Mouse (Mus musculus): ENCODE results near the gene Iapp. TPM values are rescaled to one million over a fixed set of nuclear protein-coding genes. Genes with fewer than 3 reads are reported as not detected.
"Not testable (repeated sequence)": the region's sequence is repeated elsewhere in the genome, so short reads cannot be mapped to it uniquely, and the experiment has no call there.

Gene Iapp
- polyA plus RNA-seq (2015; fragmentation: Nextera tagmentation; extraction: Ambion mirVana): 0.52 TPM in 1 of 2 replicates, not detected in the other

DNA sequence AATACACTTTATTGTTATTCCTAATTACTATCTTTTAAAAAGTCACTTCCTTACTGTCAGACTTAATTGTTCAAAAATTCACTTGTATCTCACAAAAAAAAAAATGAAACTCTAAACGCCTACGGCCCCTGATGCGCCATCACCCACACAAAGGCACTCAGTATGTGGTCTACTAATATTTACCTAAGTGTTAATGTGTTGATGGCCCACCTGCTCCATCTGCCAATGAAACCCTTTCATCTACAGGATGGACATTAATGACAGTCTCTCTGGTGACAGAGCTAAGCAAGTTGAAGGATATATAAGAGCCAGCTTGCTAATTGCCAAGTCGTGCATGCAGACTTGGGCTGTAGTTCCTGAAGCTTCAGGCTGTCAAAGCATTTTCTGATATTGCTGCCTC, at the start of gene Iapp:
Gene Iapp (plus strand): TSS at position 326 of the 400 bp plus-strand sequence.
- H3K9ac ChIP-seq: no peak within 1 kb of the TSS
- no peaks in the 10 kb centered on the region for H3K36me3 ChIP-seq
- no peaks in the 10 kb centered on the region for H3K9me3 ChIP-seq
- H3K4me3 ChIP-seq: no peak within 1 kb of the TSS
- H3K27ac ChIP-seq (replicated peaks): no peak within 1 kb of the TSS
- H3K4me1 ChIP-seq (replicated peaks): no peaks in the 10 kb centered on the region
- ATAC-seq (ENCODE audit: low FRiP score, low read depth): no peak
- H3K4me2 ChIP-seq: no peak within 1 kb of the TSS
- no peaks in the 10 kb centered on the region for H3K27me3 ChIP-seq
- 56% methylated on average over 4 of the region's 4 CpGs for WGBS

DNA sequence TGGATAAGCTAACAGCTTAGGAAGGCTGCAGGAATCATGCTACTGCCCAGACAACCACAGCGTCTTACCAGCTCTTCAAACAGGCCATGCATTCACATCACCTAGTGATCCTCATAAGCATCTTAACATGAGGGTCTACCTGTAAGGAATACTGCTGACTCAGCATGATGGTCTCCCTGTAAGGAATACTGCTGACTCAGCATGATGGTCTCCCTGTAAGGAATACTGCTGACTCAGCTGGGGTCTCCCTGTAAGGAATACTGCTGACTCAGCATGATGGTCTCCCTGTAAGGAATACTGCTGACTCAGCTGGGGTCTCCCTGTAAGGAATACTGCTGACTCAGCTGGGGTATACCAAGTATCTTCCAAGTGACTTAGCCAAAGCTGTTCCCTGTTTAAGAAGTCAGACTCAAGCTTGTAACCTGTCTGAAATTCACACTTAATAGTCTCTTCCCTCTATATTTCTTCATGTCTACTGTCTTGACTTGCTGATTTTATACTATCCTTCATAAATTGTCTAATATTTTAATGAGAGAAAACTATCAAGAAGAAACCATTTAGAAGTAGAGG, 47.4 kb upstream of the Iapp start:
- H3K4me3 ChIP-seq; H3K9me3 ChIP-seq; ATAC-seq (ENCODE audit: low FRiP score, low read depth); H3K4me2 ChIP-seq; H3K9ac ChIP-seq; H3K36me3 ChIP-seq; H3K4me1 ChIP-seq (replicated peaks); H3K27ac ChIP-seq (replicated peaks); H3K27me3 ChIP-seq: not testable (repeated sequence)
- 92% methylated on average over 1 of the region's 1 CpGs for whole genome bisulfite sequencing

DNA sequence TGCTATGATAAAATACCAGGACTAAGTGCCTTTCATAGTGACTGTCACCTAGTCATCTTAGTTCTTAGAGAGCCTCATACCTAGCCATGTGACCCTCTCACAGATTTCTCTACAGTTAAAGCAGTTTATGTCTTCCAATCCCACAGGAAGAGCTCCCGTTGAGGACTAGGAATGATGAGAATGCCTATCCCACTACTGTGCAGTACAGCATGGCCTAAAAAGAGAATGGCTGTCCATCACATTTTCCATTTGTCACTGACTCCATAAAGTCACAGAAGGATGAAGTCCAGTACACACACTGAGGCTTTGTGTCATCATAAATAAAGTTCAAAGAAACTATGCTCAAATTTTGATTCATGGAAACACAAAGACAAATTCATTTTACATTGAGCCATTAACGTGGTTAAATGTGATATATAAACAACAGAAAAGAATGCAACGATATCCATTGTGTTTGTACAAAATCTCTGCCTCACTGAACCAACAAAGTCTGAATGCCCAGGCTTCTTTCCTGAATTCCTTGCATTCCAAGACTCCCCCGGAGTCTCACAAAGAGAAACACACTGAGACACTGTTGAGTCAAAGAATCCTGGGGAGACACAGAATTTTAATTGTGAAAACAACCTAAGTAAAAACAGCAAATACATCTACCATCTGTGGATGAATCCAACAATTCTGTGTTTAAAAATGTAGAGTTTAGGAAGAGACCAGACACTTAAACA, 22.3 kb upstream of the Iapp start:
- H3K4me1 ChIP-seq (replicated peaks): no peaks in the 10 kb centered on the region
- no peak overlapping the region for H3K4me2 ChIP-seq
- ATAC-seq (ENCODE audit: low FRiP score, low read depth): no peak
- H3K36me3 ChIP-seq: no peaks in the 10 kb centered on the region
- no peaks in the 10 kb centered on the region for H3K27me3 ChIP-seq
- no peak overlapping the region for H3K4me3 ChIP-seq
- no peak overlapping the region for H3K27ac ChIP-seq (replicated peaks)
- H3K9ac ChIP-seq: no peak overlapping the region
- WGBS: under 1% methylated on average over 4 of the region's 4 CpGs
- H3K9me3 ChIP-seq: no peaks in the 10 kb centered on the region

DNA sequence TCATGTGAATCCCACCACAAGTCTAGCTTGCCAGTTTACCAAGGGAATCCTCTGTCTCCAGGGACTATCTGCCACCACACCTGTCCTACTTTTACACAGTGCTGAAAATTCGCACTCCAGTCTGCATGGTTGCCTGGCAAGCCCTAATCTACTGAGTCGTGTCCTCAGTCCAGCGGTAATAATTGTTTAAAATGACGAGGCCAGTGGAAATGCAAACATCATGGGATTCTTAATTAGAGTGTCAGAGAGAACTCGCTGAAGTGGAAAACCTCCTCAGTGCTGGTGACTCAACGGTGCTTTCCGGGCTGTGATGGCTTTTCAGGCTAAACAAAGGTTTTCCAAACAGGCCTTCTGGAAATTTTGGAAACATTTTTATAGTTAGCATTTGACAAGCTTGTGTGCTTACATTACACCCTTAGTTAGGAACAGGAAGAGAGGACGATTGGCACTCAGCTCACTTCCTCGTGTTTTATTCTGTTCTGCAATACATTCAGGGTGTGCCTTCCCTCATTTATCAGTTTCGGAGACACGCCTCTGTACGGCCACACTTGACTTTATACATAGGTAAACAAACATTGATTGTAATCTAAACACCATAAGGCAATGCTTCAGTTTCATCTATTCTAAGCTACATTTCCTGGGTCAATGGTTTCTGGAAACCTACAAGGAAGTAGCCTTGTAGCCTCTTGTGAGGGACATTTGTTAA, 8.7 kb upstream of the Iapp start:
- no peak overlapping the region for H3K4me3 ChIP-seq
- no peaks in the 10 kb centered on the region for H3K9me3 ChIP-seq
- H3K27ac ChIP-seq (replicated peaks): no peak overlapping the region
- ATAC-seq (ENCODE audit: low FRiP score, low read depth): no peak
- H3K9ac ChIP-seq: no peak overlapping the region
- WGBS: 64% methylated on average over 12 of the region's 12 CpGs
- no peaks in the 10 kb centered on the region for H3K36me3 ChIP-seq
- H3K4me1 ChIP-seq (replicated peaks): no peaks in the 10 kb centered on the region
- no peaks in the 10 kb centered on the region for H3K27me3 ChIP-seq
- H3K4me2 ChIP-seq: no peak overlapping the region

DNA sequence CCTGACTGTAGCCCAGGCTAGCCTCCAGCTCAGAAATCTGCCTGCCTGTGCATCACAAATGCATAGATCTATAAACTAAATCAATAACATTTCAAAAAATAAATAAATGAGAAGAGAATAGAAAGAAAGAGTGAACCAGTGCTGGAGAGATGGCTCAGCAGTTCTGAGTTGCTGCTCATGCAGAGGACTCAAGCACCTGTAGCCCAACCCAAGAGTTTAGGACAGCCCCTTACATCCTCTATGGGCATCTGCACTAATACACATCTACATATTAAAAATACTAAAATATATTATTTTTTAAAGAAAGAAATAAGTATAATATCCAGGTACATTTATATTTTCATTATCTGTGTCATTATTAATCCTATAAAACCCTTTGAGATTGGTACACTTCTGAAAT, 6.9 kb downstream of the Iapp start:
- Histone ChIP-seq H3K9me3 (no peaks in the 10 kb centered on the region), H3K9ac (no peak overlapping the region), H3K27me3 (no peaks in the 10 kb centered on the region), H3K27ac (replicated peaks) (no peak overlapping the region), H3K36me3 (no peaks in the 10 kb centered on the region), H3K4me1 (replicated peaks) (no peaks in the 10 kb centered on the region), H3K4me3 (no peak overlapping the region), H3K4me2 (no peak overlapping the region)
- no peak for ATAC-seq (ENCODE audit: low FRiP score, low read depth)

DNA sequence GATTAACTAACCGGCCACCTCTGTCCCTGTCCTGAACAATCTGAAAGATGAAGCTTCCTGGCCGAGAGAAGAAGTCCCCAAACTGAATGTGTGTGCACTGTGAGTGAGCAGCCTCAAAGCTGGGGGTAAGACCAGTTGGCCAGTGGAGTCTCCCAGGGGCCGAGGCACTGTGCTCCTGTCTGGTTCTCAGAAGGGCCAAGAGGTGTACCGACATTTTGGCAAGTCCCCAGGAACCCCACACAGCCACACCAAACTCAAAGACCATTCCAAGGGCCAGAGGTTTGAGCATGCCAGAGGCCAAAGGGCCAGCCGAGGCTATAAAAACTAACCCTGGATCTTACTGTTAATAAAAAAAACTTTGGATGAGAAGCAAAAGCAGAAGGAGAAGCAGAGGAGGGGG, 16.1 kb downstream of the Iapp start:
- Histone ChIP-seq H3K4me2 (no peak overlapping the region), H3K9ac (no peak overlapping the region), H3K36me3 (no peaks in the 10 kb centered on the region), H3K4me3 (no peak overlapping the region), H3K27ac (replicated peaks) (no peak overlapping the region), H3K4me1 (replicated peaks) (no peaks in the 10 kb centered on the region), H3K9me3 (no peaks in the 10 kb centered on the region), H3K27me3 (no peaks in the 10 kb centered on the region)
- WGBS: 95% methylated on average over 5 of the region's 5 CpGs
- no peak for ATAC-seq (ENCODE audit: low FRiP score, low read depth)

DNA sequence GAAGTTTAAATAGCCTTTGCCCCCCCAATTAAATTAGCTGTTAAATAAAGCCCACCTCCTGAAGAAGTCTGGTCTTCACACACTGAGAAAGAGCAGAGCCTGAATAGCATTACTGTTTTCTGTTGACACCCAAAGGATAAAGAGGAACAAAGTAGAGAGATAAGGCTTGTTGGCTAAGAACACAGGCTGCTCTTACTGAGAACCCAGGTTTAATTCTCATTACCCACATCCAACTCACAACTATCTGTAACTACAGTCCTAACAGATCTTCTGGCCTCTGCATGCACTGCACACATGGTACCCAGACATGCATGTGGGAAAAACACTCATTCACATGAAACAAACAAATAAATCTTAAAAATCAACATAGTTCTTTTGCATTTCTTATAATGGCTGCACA, 18.9 kb downstream of the Iapp start:
- Histone ChIP-seq H3K36me3 (no peaks in the 10 kb centered on the region), H3K4me2 (no peak overlapping the region), H3K4me1 (replicated peaks) (no peaks in the 10 kb centered on the region), H3K9ac (no peak overlapping the region), H3K27me3 (no peaks in the 10 kb centered on the region), H3K4me3 (no peak overlapping the region), H3K9me3 (no peaks in the 10 kb centered on the region), H3K27ac (replicated peaks) (no peak overlapping the region)
- no peak for ATAC-seq (ENCODE audit: low FRiP score, low read depth)

DNA sequence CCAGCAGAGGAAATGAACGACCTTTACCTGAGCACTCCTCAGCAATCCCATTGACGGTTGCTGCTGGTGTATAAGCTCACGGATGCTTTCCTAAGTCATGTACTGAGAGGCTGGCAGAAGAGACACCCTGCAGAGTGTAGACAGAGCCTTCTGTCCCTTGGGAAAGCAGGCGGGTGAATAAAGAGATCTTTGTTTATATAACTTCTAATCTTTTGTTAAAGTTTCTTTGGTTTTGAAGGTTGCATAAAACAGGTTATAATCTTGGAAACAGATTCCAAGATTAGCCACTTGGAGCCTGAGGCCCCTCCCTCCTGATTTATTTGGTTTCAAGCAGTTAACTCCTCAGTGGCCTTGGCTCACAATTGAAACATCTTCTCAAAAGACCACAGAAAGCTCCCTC, 24.7 kb downstream of the Iapp start, which contains the start of gene Slco1a5:
Gene Slco1a5 (minus strand): TSS at position 101 of the 400 bp plus-strand sequence.
- WGBS: 14% methylated on average over 4 of the region's 4 CpGs
- H3K4me2 ChIP-seq: no peak within 1 kb of the TSS

DNA sequence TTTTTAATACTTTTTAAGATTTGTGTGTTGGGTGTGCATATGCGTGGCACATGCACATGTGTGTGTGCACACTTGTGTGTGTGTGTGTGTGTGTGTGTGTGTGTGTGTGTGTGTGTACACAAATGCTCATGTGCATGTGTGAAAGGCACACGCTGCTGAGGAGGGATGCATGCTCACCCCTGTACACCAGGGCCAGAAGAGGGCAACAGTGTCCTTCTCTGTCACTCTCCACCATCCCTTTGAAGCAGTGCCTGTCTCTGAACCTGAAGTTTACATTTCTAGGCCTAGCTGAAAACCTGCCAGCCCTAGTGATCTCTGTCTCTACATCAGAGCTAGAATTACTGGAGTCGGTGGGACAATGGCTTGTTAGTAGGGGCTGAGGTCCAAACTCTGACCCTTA, 28.4 kb downstream of the Iapp start:
- no peak overlapping the region for H3K9ac ChIP-seq
- H3K9me3 ChIP-seq: no peaks in the 10 kb centered on the region
- ATAC-seq (ENCODE audit: low FRiP score, low read depth): no peak
- no peak overlapping the region for H3K4me2 ChIP-seq
- no peak overlapping the region for H3K4me3 ChIP-seq
- H3K27ac ChIP-seq (replicated peaks): no peak overlapping the region
- H3K27me3 ChIP-seq: no peaks in the 10 kb centered on the region
- 82% methylated on average over 3 of the region's 3 CpGs for WGBS
- no peaks in the 10 kb centered on the region for H3K4me1 ChIP-seq (replicated peaks)
- H3K36me3 ChIP-seq: no peaks in the 10 kb centered on the region

More for the DNA sequence above, 24.7 kb downstream of the Iapp start, which contains the start of gene Slco1a5:
- no peak for ATAC-seq (ENCODE audit: low FRiP score, low read depth)
- Histone ChIP-seq H3K9me3 (no peaks in the 10 kb centered on the region), H3K4me1 (replicated peaks) (no peaks in the 10 kb centered on the region), H3K27ac (replicated peaks) (no peak within 1 kb of the TSS), H3K9ac (no peak within 1 kb of the TSS), H3K4me3 (no peak within 1 kb of the TSS), H3K36me3 (no peaks in the 10 kb centered on the region), H3K27me3 (no peaks in the 10 kb centered on the region)

DNA sequence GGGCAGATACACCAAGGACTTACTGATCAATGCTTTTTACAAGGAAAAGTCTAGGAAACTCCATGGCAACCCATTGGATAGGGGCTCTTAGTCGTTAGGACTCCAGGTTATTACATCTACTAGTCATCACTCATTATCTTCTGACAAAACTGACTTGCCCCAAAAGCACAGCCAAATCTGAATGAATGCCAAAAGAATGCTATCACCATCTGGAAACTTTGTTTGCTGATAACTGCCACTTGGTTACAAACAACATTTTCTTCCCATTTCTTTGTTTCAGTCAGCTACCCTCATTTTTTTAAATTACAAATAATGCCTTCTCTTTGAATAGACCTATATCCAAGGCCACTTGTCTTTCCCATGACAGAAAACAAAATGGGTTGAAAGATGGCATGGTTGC, 31.0 kb downstream of the Iapp start:
- WGBS: 79% methylated on average over 1 of the region's 1 CpGs
- H3K4me1 ChIP-seq (replicated peaks): no peaks in the 10 kb centered on the region

DNA sequence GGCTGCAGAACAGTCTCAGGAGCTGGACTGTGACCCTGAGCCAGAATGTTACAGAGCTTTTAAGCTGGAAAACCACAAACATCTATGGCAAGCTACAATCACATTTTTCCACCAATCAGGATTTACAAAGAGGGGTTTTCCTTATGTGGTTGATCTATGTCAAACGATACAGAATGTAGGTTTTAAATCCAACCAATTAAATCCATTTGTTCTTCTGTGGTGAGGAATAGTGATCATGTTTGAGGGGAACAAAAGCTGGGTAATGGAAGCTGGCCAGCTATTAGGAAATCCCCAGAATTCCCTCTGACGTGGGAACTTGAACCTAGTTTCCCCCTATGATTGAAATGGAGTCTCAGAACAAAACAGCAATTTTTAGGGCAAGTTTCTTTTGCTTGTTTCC, 40.7 kb downstream of the Iapp start:
- Histone ChIP-seq H3K27me3 (no peaks in the 10 kb centered on the region), H3K9ac (no peak overlapping the region), H3K4me2 (no peak overlapping the region), H3K4me1 (replicated peaks) (no peaks in the 10 kb centered on the region), H3K4me3 (no peak overlapping the region), H3K36me3 (no peaks in the 10 kb centered on the region), H3K27ac (replicated peaks) (no peak overlapping the region), H3K9me3 (no peaks in the 10 kb centered on the region)
- no peak for ATAC-seq (ENCODE audit: low FRiP score, low read depth)
- 73% methylated on average over 2 of the region's 2 CpGs for WGBS

More for the DNA sequence above, 31.0 kb downstream of the Iapp start:
- no peaks in the 10 kb centered on the region for H3K9me3 ChIP-seq
- no peak overlapping the region for H3K27ac ChIP-seq (replicated peaks)
- no peak overlapping the region for H3K4me2 ChIP-seq
- no peak overlapping the region for H3K9ac ChIP-seq
- no peaks in the 10 kb centered on the region for H3K36me3 ChIP-seq
- no peaks in the 10 kb centered on the region for H3K27me3 ChIP-seq
- no peak overlapping the region for H3K4me3 ChIP-seq
- no peak for ATAC-seq (ENCODE audit: low FRiP score, low read depth)

DNA sequence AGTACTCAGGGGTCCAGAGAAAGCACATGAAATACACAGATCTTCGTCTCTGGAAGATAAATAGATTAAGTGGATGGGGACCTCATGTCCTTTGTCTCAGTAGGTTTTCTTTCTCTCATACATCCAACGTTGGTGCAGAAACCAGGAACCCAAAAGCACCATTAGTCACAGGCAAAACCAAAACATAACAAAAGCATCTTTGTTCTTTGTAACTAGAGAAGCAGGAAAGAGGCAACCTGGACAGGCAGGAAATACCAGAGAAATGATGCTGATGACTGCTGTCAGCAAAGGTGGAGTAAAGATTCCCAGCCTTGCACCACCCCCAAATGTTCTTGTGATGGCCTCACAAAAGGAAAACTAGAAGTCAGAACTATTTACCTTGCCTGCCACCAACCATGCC, 41.4 kb downstream of the Iapp start:
- Histone ChIP-seq H3K36me3 (no peaks in the 10 kb centered on the region), H3K27ac (replicated peaks) (no peak overlapping the region), H3K27me3 (no peaks in the 10 kb centered on the region), H3K9me3 (no peaks in the 10 kb centered on the region), H3K4me2 (no peak overlapping the region), H3K4me1 (replicated peaks) (no peaks in the 10 kb centered on the region), H3K4me3 (no peak overlapping the region), H3K9ac (no peak overlapping the region)
- 45% methylated on average over 2 of the region's 2 CpGs for WGBS
- ATAC-seq (ENCODE audit: low FRiP score, low read depth): no peak

Data from hindbrain, embryonic 15.5 days (tissue).